Mouse (Mus musculus) lung, adult 2 months (tissue): ENCODE data around the gene Sfxn4. TPM values are rescaled to one million over a fixed set of nuclear protein-coding genes. Genes with fewer than 3 reads are reported as not detected.

ENCODE experiments used
- DNase-seq: peaks from one replicate; pipeline ENCODE4 v3.0.0; 2022
- H3K4me1 ChIP-seq: fragments of 200-500 bp; 2 replicates; pipeline ENCODE4 v1.6.1; 2011; ENCODE audit warnings: low read length; ENCODE audit not compliant: control insufficient read depth, insufficient read depth
- H3K4me3 ChIP-seq: fragments of 200-500 bp; replicated peaks from 2 replicates; pipeline ENCODE3; 2011; ENCODE audit warnings: low read depth, mild to moderate bottlenecking, control low read depth, low read length; ENCODE audit errors: extremely low read depth
- CTCF ChIP-seq: fragments of 200-500 bp; IDR thresholded peaks from 2 replicates; pipeline ENCODE4 v1.5.1; 2011; ENCODE audit warnings: mild to moderate bottlenecking, low read length, control low read depth; ENCODE audit not compliant: insufficient read depth
- POLR2A ChIP-seq: fragments of 200-500 bp; IDR thresholded peaks from 2 replicates; pipeline ENCODE4 v1.6.1; 2011; ENCODE audit warnings: low read depth, mild to moderate bottlenecking, control low read depth, low read length, borderline replicate concordance; ENCODE audit errors: extremely low read depth
- WGBS: fragments of 180-500 bp; shearing (Covaris S2); methylation state at CpG from one replicate; pipeline ENCODE4 v1.1.7; 2018; 5-methylcytosine and 5-hydroxymethylcytosine counted together
- polyA plus RNA-seq: library from polyadenylated mRNA; depleted of rRNA; stranded (reverse); fragments of >200 nt; gene quantifications from 2 replicates; pipeline ENCODE4 v1.2.3, GENCODE M21; 2012; rRNA removed

Sfxn4 gene
- polyA plus RNA-seq, result 1.2 and 2.6 TPM in 2 replicates

GRCm38 (mm10) chr19:60860868-60861700, at the start of gene Sfxn4:
TSS of gene Sfxn4 (minus strand) at chr19:60861479.
- 3% methylated on average over 30 of the region's 30 CpGs for WGBS
- Histone ChIP-seq H3K4me1 (no peaks in the 10 kb centered on the region), H3K4me3 (peak within 1 kb of the TSS; percentile 64)
- TF ChIP-seq POLR2A (peak; percentile 85; the same call in 1 of the 2 replicates), CTCF (no peak)
- peak; percentile 89 for DNase-seq

- H3K4me3 ChIP-seq, result no peak overlapping the region
- peaks cover 3% of the 10 kb centered on the region for H3K4me1 ChIP-seq
- DNase-seq, result no peak
- TF ChIP-seq CTCF (no peak), POLR2A (no peak)
These were observed 49.0 kb upstream of the Sfxn4 start for GRCm38 (mm10) chr19:60910304-60910703.

- WGBS, result 93% methylated on average over 5 of the region's 5 CpGs
- peaks cover 10% of the 10 kb centered on the region for H3K4me1 ChIP-seq
- TF ChIP-seq POLR2A (no peak), CTCF (no peak)
- no peak overlapping the region for H3K4me3 ChIP-seq
- DNase-seq, result no peak
These were observed 44.2 kb upstream of the Sfxn4 start for GRCm38 (mm10) chr19:60905477-60905876.

- WGBS, result 100% methylated on average over 1 of the region's 1 CpGs
- H3K4me3 ChIP-seq, result no peak overlapping the region
- peaks cover 10% of the 10 kb centered on the region for H3K4me1 ChIP-seq
- TF ChIP-seq CTCF, result no peak
- no peak for TF ChIP-seq POLR2A
- DNase-seq, result no peak
These were observed 42.7 kb upstream of the Sfxn4 start for GRCm38 (mm10) chr19:60903971-60904370.

GRCm38 (mm10) chr19:60903139-60903538, 41.9 kb upstream of the Sfxn4 start:
- no peak for DNase-seq
- Histone ChIP-seq H3K4me1 (peaks cover 10% of the 10 kb centered on the region), H3K4me3 (no peak overlapping the region)
- WGBS, result 48% methylated on average over 1 of the region's 1 CpGs
- TF ChIP-seq CTCF, result no peak
- no peak for TF ChIP-seq POLR2A

GRCm38 (mm10) chr19:60895251-60895880, 34.1 kb upstream of the Sfxn4 start:
- no peak for DNase-seq
- peaks cover 14% of the 10 kb centered on the region for H3K4me1 ChIP-seq
- TF ChIP-seq CTCF (no peak), POLR2A (no peak)
- H3K4me3 ChIP-seq, result no peak overlapping the region
- 17% methylated on average over 3 of the region's 3 CpGs for WGBS

GRCm38 (mm10) chr19:60891934-60892547, 30.8 kb upstream of the Sfxn4 start:
- DNase-seq, result peak; percentile 66
- 28% methylated on average over 1 of the region's 1 CpGs for WGBS
- H3K4me1 ChIP-seq, result peaks cover 14% of the 10 kb centered on the region
- no peak overlapping the region for H3K4me3 ChIP-seq
- TF ChIP-seq CTCF, result peak; percentile 89
- TF ChIP-seq POLR2A, result no peak

GRCm38 (mm10) chr19:60891123-60891470, 29.8 kb upstream of the Sfxn4 start:
- Histone ChIP-seq H3K4me1 (peaks cover 12% of the 10 kb centered on the region), H3K4me3 (peak overlapping the region; percentile 91)
- WGBS, result 5% methylated on average over 5 of the region's 5 CpGs
- DNase-seq, result no peak
- TF ChIP-seq POLR2A (no peak), CTCF (no peak)

GRCm38 (mm10) chr19:60890391-60891122, 29.3 kb upstream of the Sfxn4 start:
- TF ChIP-seq CTCF, result no peak
- TF ChIP-seq POLR2A, result 0 out of 2 replicates have a peak, but pooled peaks have one; percentile 5
- peak; percentile 71 for DNase-seq
- Histone ChIP-seq H3K4me3 (peak overlapping the region; percentile 91), H3K4me1 (peaks cover 8% of the 10 kb centered on the region)
- WGBS, result under 1% methylated on average over 41 of the region's 41 CpGs
